Mouse (Mus musculus) hindbrain, postnatal 0 days (tissue): ENCODE measurements around the gene Cdh12. TPM values are rescaled to one million over a fixed set of nuclear protein-coding genes. Genes with fewer than 3 reads are reported as not detected.
A peak's percentile ranks its signal among the peaks of the same experiment; 100 is the strongest.
"Not testable (repeated sequence)": the region's sequence is repeated elsewhere in the genome, so short reads cannot be mapped to it uniquely, and the experiment has no call there.

Experiments
- ATAC-seq: fragments of 200-750 bp; cut with Nextera tagmentation; 2 replicates; pipeline ENCODE4 v1.8.0; 2017; ENCODE audit warnings: mild to moderate bottlenecking, moderate TSS enrichment, moderate library complexity
- DNase-seq: peaks from one replicate; pipeline ENCODE4 v3.0.0-alpha.2; 2015; ENCODE audit warnings: low spot score
- H3K27ac ChIP-seq: fragments of 300-500 bp; sonication (generic); 2 replicates; pipeline ENCODE4 v1.5.1; 2014; ENCODE audit warnings: mild to moderate bottlenecking
- H3K27me3 ChIP-seq: fragments of 300-500 bp; sonication (generic); 2 replicates; pipeline ENCODE4 v1.6.1; 2014; ENCODE audit warnings: low read length, mixed read lengths; ENCODE audit not compliant: insufficient read depth
- H3K36me3 ChIP-seq: fragments of 300-500 bp; sonication (generic); 2 replicates; pipeline ENCODE4 v1.6.1; 2014; ENCODE audit warnings: low read length, mixed read lengths; ENCODE audit not compliant: insufficient read depth
- H3K4me1 ChIP-seq: fragments of 300-500 bp; sonication (generic); 2 replicates; pipeline ENCODE4 v1.6.1; 2014; ENCODE audit warnings: antibody characterized with exemption, low read length, mixed read lengths; ENCODE audit not compliant: insufficient read depth
- H3K4me2 ChIP-seq: fragments of 300-500 bp; sonication (generic); 2 replicates; pipeline ENCODE4 v1.6.1; 2014; ENCODE audit warnings: low read depth, mild to moderate bottlenecking, low read length, moderate library complexity, mixed read lengths
- H3K4me3 ChIP-seq: fragments of 300-500 bp; sonication (generic); 2 replicates; pipeline ENCODE4 v1.5.1; 2014; ENCODE audit warnings: low read length
- H3K9ac ChIP-seq: fragments of 300-500 bp; sonication (generic); replicated peaks from 2 replicates; pipeline ENCODE4 v1.6.1; 2014; ENCODE audit warnings: mild to moderate bottlenecking, low read length, moderate library complexity, mixed read lengths
- H3K9me3 ChIP-seq: fragments of 300-500 bp; sonication (generic); 2 replicates; pipeline ENCODE4 v1.6.1; 2016; ENCODE audit warnings: low read length, mixed read lengths
- CTCF ChIP-seq: IDR thresholded peaks from 2 replicates; pipeline ENCODE4 v1.5.1; 2016; ENCODE audit warnings: antibody characterized with exemption, control low read depth, low read depth
- WGBS: fragments of 180-500 bp; shearing (Covaris S2); extraction: QIAGEN DNeasy Blood & Tissue Kit; methylation state at CpG from one replicate; pipeline ENCODE4 v1.1.7; 2014; 5-methylcytosine and 5-hydroxymethylcytosine counted together
- polyA plus RNA-seq: library from polyadenylated mRNA; unstranded; fragments of >200 nt; fragmentation: Nextera tagmentation; extraction: Ambion mirVana; gene quantifications from 2 replicates; pipeline ENCODE4 v1.2.1, GENCODE M21; 2015
- total RNA-seq: library from RNA; depleted of rRNA; stranded (reverse); fragments of >200 nt; gene quantifications from 2 replicates; pipeline ENCODE4 v1.2.3, GENCODE M21; 2014

Cdh12 gene
- total and polyA plus RNA-seq, 2 experiments from 2014 or later, result 10.4 to 10.6 TPM

DNA sequence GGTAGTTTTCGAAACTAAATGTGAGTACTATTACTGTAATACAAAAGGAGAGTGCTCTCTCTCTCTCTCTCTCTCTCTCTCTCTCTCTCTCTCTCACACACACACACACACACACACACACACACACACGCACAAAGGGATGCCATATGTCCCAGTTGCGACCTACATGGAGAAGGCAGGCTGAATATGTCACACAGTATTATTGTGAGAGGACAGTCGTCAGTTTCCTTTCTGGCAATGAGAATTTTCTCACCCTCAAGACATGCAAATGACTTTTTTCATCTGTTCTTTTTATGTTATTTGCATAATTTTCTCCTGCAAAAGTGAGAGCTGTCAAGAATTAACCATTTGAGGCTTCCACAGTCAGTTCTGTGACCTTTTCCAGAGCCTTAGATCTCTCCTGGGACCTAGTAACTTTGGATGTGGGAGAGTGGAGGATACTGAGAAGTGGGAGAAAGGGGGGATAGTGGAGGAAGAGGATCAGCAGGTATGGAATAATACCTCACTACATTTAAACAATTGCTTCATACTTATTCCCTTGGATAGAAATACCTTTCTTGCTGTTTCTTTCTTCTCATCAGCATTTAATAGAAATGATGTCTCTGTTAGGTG is 660.9 kb downstream of the Cdh12 start:
- peak overlapping the region; percentile 51; the same call in 1 of the 2 replicates for H3K4me3 ChIP-seq
- no peak for ATAC-seq

DNA sequence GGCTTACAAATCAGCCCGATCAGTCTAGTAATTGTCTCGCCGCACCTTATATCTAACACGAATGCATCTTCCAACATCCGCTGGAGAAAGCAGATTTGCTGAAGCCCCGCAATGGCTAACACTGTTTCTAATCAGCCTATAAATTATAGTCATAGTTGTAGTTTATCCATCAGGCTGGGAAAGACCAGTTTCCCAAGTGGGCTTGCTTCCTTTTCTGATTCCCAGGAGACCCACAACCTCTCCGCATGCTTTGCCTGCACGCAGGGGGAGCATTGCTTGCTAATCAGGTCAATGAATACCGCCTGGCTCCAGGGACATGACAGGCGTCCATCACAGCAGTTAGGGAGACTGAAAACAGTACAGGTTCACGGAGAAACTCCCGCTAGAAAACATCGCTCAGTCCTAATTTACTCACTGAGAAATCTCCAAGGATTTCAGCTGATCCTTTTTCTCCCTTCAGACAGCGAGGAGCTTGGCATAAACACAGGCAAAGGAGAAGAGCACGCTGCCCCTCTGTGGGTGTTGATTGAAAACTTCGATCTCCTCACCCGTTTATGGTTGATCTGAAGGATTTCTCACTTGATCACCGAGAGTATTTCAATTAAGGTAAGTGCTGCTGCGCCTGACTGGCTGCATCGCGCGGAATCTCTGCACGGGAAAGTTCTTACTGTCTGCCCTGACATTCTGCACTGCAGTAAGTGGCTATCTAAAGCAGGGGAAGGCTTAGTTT is 662.0 kb downstream of the Cdh12 start:
- peak overlapping the region; percentile 51 for H3K4me3 ChIP-seq
- 10% methylated on average over 23 of the region's 23 CpGs for WGBS
- H3K36me3 ChIP-seq, result no peaks in the 10 kb centered on the region
- H3K9ac ChIP-seq, result peak overlapping the region; percentile 60
- H3K4me2 ChIP-seq, result peak overlapping the region; percentile 81
- H3K27ac ChIP-seq, result peak overlapping the region; percentile 62
- peak; percentile 46 for DNase-seq
- no peaks in the 10 kb centered on the region for H3K27me3 ChIP-seq
- 0 out of 2 replicates have a peak, but pooled peaks have one; percentile 43 for ATAC-seq
- no peak for TF ChIP-seq CTCF
- no peaks in the 10 kb centered on the region for H3K4me1 ChIP-seq
- H3K9me3 ChIP-seq, result no peaks in the 10 kb centered on the region

More for the DNA sequence above, 660.9 kb downstream of the Cdh12 start:
- no peaks in the 10 kb centered on the region for H3K27me3 ChIP-seq
- no peak overlapping the region for H3K27ac ChIP-seq
- H3K36me3 ChIP-seq, result no peaks in the 10 kb centered on the region
- peak overlapping the region; percentile 81 for H3K4me2 ChIP-seq
- H3K9ac ChIP-seq, result no peak overlapping the region
- no peaks in the 10 kb centered on the region for H3K9me3 ChIP-seq
- WGBS, result 55% methylated on average over 4 of the region's 4 CpGs
- DNase-seq, result no peak
- no peaks in the 10 kb centered on the region for H3K4me1 ChIP-seq
- TF ChIP-seq CTCF, result no peak

- not testable (repeated sequence) for H3K27me3 ChIP-seq, H3K27ac ChIP-seq, H3K36me3 ChIP-seq, H3K4me1 ChIP-seq, DNase-seq, H3K9ac ChIP-seq, H3K4me2 ChIP-seq, H3K9me3 ChIP-seq, ATAC-seq, H3K4me3 ChIP-seq
- WGBS, result no CpG with 5 or more reads among the region's 2 CpGs
Measured at GRCm38 (mm10) chr15:21114775-21115174, 665.7 kb downstream of the Cdh12 start.

DNA sequence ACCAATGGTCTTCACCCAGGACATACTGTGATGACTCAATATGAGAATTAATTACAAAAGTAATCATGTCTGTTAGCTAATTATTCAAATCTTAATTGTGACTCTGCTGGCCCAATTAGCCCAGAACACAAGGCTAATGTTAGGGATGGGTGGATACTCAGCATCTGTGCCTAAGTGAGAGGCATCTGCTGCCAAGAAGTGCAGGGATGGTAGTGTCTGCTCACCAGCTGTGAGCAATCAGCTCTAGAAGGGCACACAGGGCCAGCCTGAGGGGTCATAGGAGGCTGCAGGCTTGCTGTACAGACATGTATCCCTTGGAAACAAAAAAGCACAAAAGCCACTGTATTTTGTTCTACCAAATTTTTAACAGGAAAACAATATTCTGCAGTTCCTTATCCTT is 681.6 kb downstream of the Cdh12 start:
- Histone ChIP-seq H3K27ac (no peak overlapping the region), H3K36me3 (no peaks in the 10 kb centered on the region), H3K4me3 (no peak overlapping the region), H3K27me3 (no peaks in the 10 kb centered on the region), H3K4me1 (no peaks in the 10 kb centered on the region), H3K9me3 (no peaks in the 10 kb centered on the region), H3K9ac (no peak overlapping the region), H3K4me2 (no peak overlapping the region)
- ATAC-seq (peak; percentile 87), DNase-seq (peak; percentile 56)
- no peak for TF ChIP-seq CTCF

GRCm38 (mm10) chr15:21132999-21133398 is 683.9 kb downstream of the Cdh12 start:
- H3K36me3 ChIP-seq, result no peaks in the 10 kb centered on the region
- H3K4me2 ChIP-seq, result no peak overlapping the region
- no peak overlapping the region for H3K27ac ChIP-seq
- H3K27me3 ChIP-seq, result no peaks in the 10 kb centered on the region
- no peak overlapping the region for H3K9ac ChIP-seq
- DNase-seq (no peak), ATAC-seq (no peak)
- H3K4me3 ChIP-seq, result no peak overlapping the region
- no peak for TF ChIP-seq CTCF
- H3K4me1 ChIP-seq, result no peaks in the 10 kb centered on the region
- H3K9me3 ChIP-seq, result no peaks in the 10 kb centered on the region

GRCm38 (mm10) chr15:21146896-21147295 is 697.8 kb downstream of the Cdh12 start:
- 72% methylated on average over 4 of the region's 4 CpGs for WGBS
- H3K27me3 ChIP-seq, result no peaks in the 10 kb centered on the region
- H3K4me2 ChIP-seq, result no peak overlapping the region
- no peak for ATAC-seq
- no peaks in the 10 kb centered on the region for H3K4me1 ChIP-seq
- no peak overlapping the region for H3K4me3 ChIP-seq
- H3K27ac ChIP-seq, result no peak overlapping the region
- H3K9ac ChIP-seq, result no peak overlapping the region
- DNase-seq, result no peak
- no peaks in the 10 kb centered on the region for H3K9me3 ChIP-seq
- no peaks in the 10 kb centered on the region for H3K36me3 ChIP-seq
- no peak for TF ChIP-seq CTCF

GRCm38 (mm10) chr15:21153602-21154001 is 704.5 kb downstream of the Cdh12 start:
- H3K9me3 ChIP-seq, result no peaks in the 10 kb centered on the region
- H3K27me3 ChIP-seq, result no peaks in the 10 kb centered on the region
- no peak overlapping the region for H3K9ac ChIP-seq
- DNase-seq, result peak; percentile 20
- H3K4me2 ChIP-seq, result no peak overlapping the region
- no peaks in the 10 kb centered on the region for H3K4me1 ChIP-seq
- ATAC-seq, result no peak
- H3K4me3 ChIP-seq, result no peak overlapping the region
- no peak overlapping the region for H3K27ac ChIP-seq
- H3K36me3 ChIP-seq, result no peaks in the 10 kb centered on the region
- 75% methylated on average over 3 of the region's 3 CpGs for WGBS
- TF ChIP-seq CTCF, result no peak
